Mouse (Mus musculus) limb, embryonic 14.5 days (tissue): Measurements from ENCODE around the gene Mrpl42. TPM values are rescaled to one million over a fixed set of nuclear protein-coding genes. Genes with fewer than 3 reads are reported as not detected.

ENCODE experiments used
- ATAC-seq: fragments of 200-750 bp; cut with Nextera tagmentation; 2 replicates; pipeline ENCODE4 v1.8.0; 2017; ENCODE audit warnings: low read depth, moderate number of reproducible peaks, moderate TSS enrichment; ENCODE audit not compliant: low FRiP score
- DNase-seq: peaks from one replicate; pipeline ENCODE4 v3.0.0-alpha.2; 2015; ENCODE audit warnings: low spot score
- H3K27ac ChIP-seq: fragments of 300-500 bp; sonication (generic); replicated peaks from 2 replicates; pipeline ENCODE4 v1.5.1; 2014; ENCODE audit warnings: low read depth, mild to moderate bottlenecking, low read length, moderate library complexity, mixed read lengths
- H3K27me3 ChIP-seq: fragments of 300-500 bp; sonication (generic); 2 replicates; pipeline ENCODE4 v1.6.1; 2014; ENCODE audit warnings: low read length, mixed read lengths; ENCODE audit not compliant: control insufficient read depth, insufficient read depth
- H3K36me3 ChIP-seq: fragments of 300-500 bp; sonication (generic); 2 replicates; pipeline ENCODE4 v1.6.1; 2014; ENCODE audit warnings: mild to moderate bottlenecking, low read length, moderate library complexity, mixed read lengths; ENCODE audit not compliant: control insufficient read depth, insufficient read depth
- H3K4me1 ChIP-seq: fragments of 300-500 bp; sonication (generic); 2 replicates; pipeline ENCODE4 v1.6.1; 2014; ENCODE audit warnings: antibody characterized with exemption, low read length, mixed read lengths; ENCODE audit not compliant: control insufficient read depth, insufficient read depth
- H3K4me2 ChIP-seq: fragments of 300-500 bp; sonication (generic); replicated peaks from 2 replicates; pipeline ENCODE4 v1.6.1; 2014; ENCODE audit warnings: low read depth, mild to moderate bottlenecking, low read length, moderate library complexity; ENCODE audit not compliant: severe bottlenecking
- H3K4me3 ChIP-seq: fragments of 300-500 bp; sonication (generic); replicated peaks from 2 replicates; pipeline ENCODE4 v1.5.1; 2014; ENCODE audit warnings: low read length
- H3K9ac ChIP-seq: fragments of 300-500 bp; sonication (generic); 2 replicates; pipeline ENCODE4 v1.6.1; 2014; ENCODE audit warnings: mild to moderate bottlenecking, low read depth, low read length, moderate library complexity; ENCODE audit not compliant: severe bottlenecking
- H3K9me3 ChIP-seq: fragments of 300-500 bp; sonication (generic); 2 replicates; pipeline ENCODE4 v1.6.1; 2016; ENCODE audit warnings: low read length; ENCODE audit not compliant: control insufficient read depth
- POLR2A ChIP-seq: fragments of 200-500 bp; IDR thresholded peaks from 2 replicates; pipeline ENCODE4 v1.8.0; 2012; ENCODE audit warnings: inconsistent platforms, mild to moderate bottlenecking, moderate library complexity, borderline replicate concordance; ENCODE audit not compliant: insufficient read depth, insufficient read length; ENCODE audit errors: extremely low read depth
- WGBS: fragments of 180-500 bp; shearing (Covaris S2); extraction: QIAGEN DNeasy Blood & Tissue Kit; methylation state at CpG from one replicate; pipeline ENCODE4 v1.1.7; 2014; 5-methylcytosine and 5-hydroxymethylcytosine counted together
- polyA plus RNA-seq, 2 experiments: library from polyadenylated mRNA; depleted of rRNA in 1 of 2; stranded (reverse) in 1 of 2; unstranded in 1 of 2; fragments of >200 nt; fragmentation: Nextera tagmentation in 1 of 2; extraction: Ambion mirVana in 1 of 2; gene quantifications; 2 replicates each; pipeline versions ENCODE4 v1.2.1 to v1.2.3; 2012 to 2014

Mrpl42 gene
- polyA plus RNA-seq, 2 experiments, result 184 to 314 TPM

- WGBS, result 70% methylated on average over 2 of the region's 2 CpGs
- Histone ChIP-seq H3K27me3 (no peaks in the 10 kb centered on the region), H3K4me3 (no peak overlapping the region), H3K36me3 (no peaks in the 10 kb centered on the region), H3K4me2 (no peak overlapping the region), H3K9me3 (no peaks in the 10 kb centered on the region), H3K4me1 (peaks cover 21% of the 10 kb centered on the region), H3K27ac (no peak overlapping the region), H3K9ac (no peak overlapping the region)
- no peak for TF ChIP-seq POLR2A
- ATAC-seq, result no peak
- DNase-seq, result no peak
Measured at GRCm38 (mm10) chr10:95530551-95531121, 28.9 kb upstream of the Mrpl42 start.

- H3K27me3 ChIP-seq, result no peaks in the 10 kb centered on the region
- 33% methylated on average over 5 of the region's 5 CpGs for WGBS
- peak; percentile 31 for DNase-seq
- 0 out of 2 replicates have a peak, but pooled peaks cover 3% of the 10 kb centered on the region for H3K36me3 ChIP-seq
- no peak for ATAC-seq
- no peak overlapping the region for H3K9ac ChIP-seq
- H3K4me3 ChIP-seq, result no peak overlapping the region
- H3K27ac ChIP-seq, result no peak overlapping the region
- H3K9me3 ChIP-seq, result no peaks in the 10 kb centered on the region
- TF ChIP-seq POLR2A, result no peak
- peaks cover 21% of the 10 kb centered on the region for H3K4me1 ChIP-seq
- H3K4me2 ChIP-seq, result no peak overlapping the region
Measured at GRCm38 (mm10) chr10:95526495-95527122, 24.9 kb upstream of the Mrpl42 start.

- Histone ChIP-seq H3K4me2 (no peak overlapping the region), H3K9me3 (no peaks in the 10 kb centered on the region), H3K9ac (no peak overlapping the region), H3K4me3 (no peak overlapping the region), H3K27me3 (no peaks in the 10 kb centered on the region), H3K4me1 (peaks cover 21% of the 10 kb centered on the region), H3K27ac (no peak overlapping the region), H3K36me3 (peaks cover 7% of the 10 kb centered on the region; the same call in 1 of the 2 replicates)
- DNase-seq (no peak), ATAC-seq (no peak)
- TF ChIP-seq POLR2A, result no peak
- WGBS, result 93% methylated on average over 5 of the region's 5 CpGs
Measured at GRCm38 (mm10) chr10:95525871-95526270, 24.1 kb upstream of the Mrpl42 start.

- Histone ChIP-seq H3K4me3 (no peak overlapping the region), H3K9me3 (no peaks in the 10 kb centered on the region), H3K9ac (no peak overlapping the region), H3K36me3 (peaks cover 7% of the 10 kb centered on the region; the same call in 1 of the 2 replicates), H3K27ac (no peak overlapping the region), H3K27me3 (no peaks in the 10 kb centered on the region), H3K4me1 (peaks cover 17% of the 10 kb centered on the region), H3K4me2 (no peak overlapping the region)
- ATAC-seq, result no peak
- 66% methylated on average over 6 of the region's 6 CpGs for WGBS
- no peak for DNase-seq
- TF ChIP-seq POLR2A, result no peak
Measured at GRCm38 (mm10) chr10:95525037-95525675, 23.4 kb upstream of the Mrpl42 start.

GRCm38 (mm10) chr10:95517656-95518055 lies 15.9 kb upstream of the Mrpl42 start:
- Histone ChIP-seq H3K4me3 (no peak overlapping the region), H3K27me3 (no peaks in the 10 kb centered on the region), H3K9me3 (no peaks in the 10 kb centered on the region), H3K4me1 (peaks cover 6% of the 10 kb centered on the region; the same call in 1 of the 2 replicates), H3K36me3 (peaks cover 14% of the 10 kb centered on the region; the same call in 1 of the 2 replicates), H3K27ac (no peak overlapping the region), H3K4me2 (no peak overlapping the region), H3K9ac (no peak overlapping the region)
- ATAC-seq (no peak), DNase-seq (no peak)
- 86% methylated on average over 6 of the region's 6 CpGs for WGBS
- TF ChIP-seq POLR2A, result no peak
